Mouse (Mus musculus) cerebellum, adult 2 months (tissue): ENCODE results near the gene Nelfe.

Experiments
- CTCF ChIP-seq: fragments of 200-500 bp; IDR thresholded peaks from 2 replicates; pipeline ENCODE4 v1.5.1; 2011; ENCODE audit warnings: low read depth, mild to moderate bottlenecking, control low read depth, low read length, moderate library complexity, borderline replicate concordance; ENCODE audit not compliant: insufficient read depth
- POLR2A ChIP-seq: fragments of 200-500 bp; IDR thresholded peaks from 2 replicates; pipeline ENCODE4 v1.6.1; 2011; ENCODE audit warnings: low read length, control low read depth, borderline replicate concordance; ENCODE audit not compliant: insufficient read depth

GRCm38 (mm10) chr17:34893072-34893824 lies 43.1 kb downstream of the Nelfe start:
- TF ChIP-seq CTCF: no peak
- TF ChIP-seq POLR2A: no peak
